Mouse (Mus musculus) adrenal gland, postnatal 10 days (tissue): ENCODE measurements around the gene Plk1. TPM values are rescaled to one million over a fixed set of nuclear protein-coding genes. Genes with fewer than 3 reads are reported as not detected.

Experiments
- DNase-seq: peaks from one replicate; pipeline ENCODE4 v3.0.0; 2021; ENCODE audit warnings: mixed read lengths
- total RNA-seq, 2 experiments: library from RNA; stranded (reverse); gene quantifications; 2 replicates each; pipeline ENCODE4 v1.2.3; 2021

The Plk1 gene
- total RNA-seq, 2 experiments from 2014 or later, result 14.2 to 16.7 TPM

- no peak for DNase-seq
Observed at GRCm38 (mm10) chr7:122193919-122194318, 34.7 kb downstream of the Plk1 start.

- DNase-seq, result no peak
Observed at GRCm38 (mm10) chr7:122196771-122197170, 37.5 kb downstream of the Plk1 start.

GRCm38 (mm10) chr7:122197306-122197705 is 38.1 kb downstream of the Plk1 start:
- DNase-seq, result peak; percentile 72

- peak; percentile 30 for DNase-seq
Observed at GRCm38 (mm10) chr7:122199296-122199695, 40.1 kb downstream of the Plk1 start.

- no peak for DNase-seq
Observed at GRCm38 (mm10) chr7:122203936-122204335, 44.7 kb downstream of the Plk1 start.

GRCm38 (mm10) chr7:122206121-122206520 is 46.9 kb downstream of the Plk1 start:
- DNase-seq, result no peak

- DNase-seq, result no peak
Observed at GRCm38 (mm10) chr7:122208276-122209021, 49.2 kb downstream of the Plk1 start.

GRCm38 (mm10) chr7:122219315-122219801 is 60.1 kb downstream of the Plk1 start, which contains the start of gene Chp2:
Gene Chp2, plus strand, starts transcription at chr7:122219496.
- DNase-seq, result peak; percentile 74

Other genes with a start within 250 kb of the Plk1 start
- 10 to 100 TPM; 24.3 to 25.3 TPM for gene Cog7, start 177.7 kb upstream of the Plk1 start, total RNA-seq
- gene Gga2, start 138.2 kb upstream of the Plk1 start, total RNA-seq, result 10 to 100 TPM; 21.4 to 28.1 TPM
- 10 to 100 TPM; 41.5 to 43.0 TPM for gene Ubfd1, start 92.3 kb upstream of the Plk1 start, total RNA-seq
- gene Ears2, start 92.2 kb upstream of the Plk1 start, total RNA-seq, result 10 to 100 TPM; 19.3 to 21.7 TPM
- 1,000 to 10,000 TPM in 1 of 2 experiments, 100 to 1,000 TPM in 1; 951 to 1,021 TPM for gene Ndufab1, start 57.6 kb upstream of the Plk1 start, total RNA-seq
- gene Palb2, start 26.5 kb upstream of the Plk1 start, total RNA-seq, result 1 to 10 TPM; 2.7 to 4.3 TPM
- gene Dctn5, start 26.4 kb upstream of the Plk1 start, total RNA-seq, result 10 to 100 TPM; 53.0 to 59.0 TPM
- under 1 TPM in 1 of 2 experiments, not detected in 1; 0.09 TPM for gene Ern2, start 26.8 kb downstream of the Plk1 start, total RNA-seq
- 1 to 10 TPM; 4.8 to 7.2 TPM for gene Chp2, start 60.1 kb downstream of the Plk1 start, total RNA-seq
- 10 to 100 TPM; 13.4 to 13.5 TPM for gene Prkcb, start 129.3 kb downstream of the Plk1 start, total RNA-seq